ENCODE assay signal across 24 mouse cellular contexts in the genomic region with DNA sequence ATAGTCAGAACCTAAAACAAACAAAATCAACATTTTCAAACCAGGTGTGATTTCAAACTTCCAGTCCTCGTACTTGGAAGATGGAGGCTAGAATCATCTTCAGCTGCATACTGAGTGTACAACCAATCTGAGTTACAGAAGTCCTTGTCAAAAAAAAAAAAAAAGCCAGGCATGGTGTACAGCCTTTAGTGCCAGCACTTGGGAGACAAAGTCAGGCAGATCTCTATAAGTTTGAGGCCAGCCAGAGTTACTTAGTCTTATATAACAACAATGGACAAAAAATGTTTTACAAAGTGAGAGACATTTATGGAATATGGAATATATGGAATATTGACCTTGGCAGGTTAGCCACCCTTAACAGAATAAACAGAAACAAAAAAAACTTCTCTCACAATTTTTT.
"Had no signal": no experiment of that assay in that cellular context is flagged by ENCODE, and none has a peak within 500 bp of the region (broad histone marks: within the 10 kb centered on the region; RNA-seq: fewer than 3 reads in every experiment).

No protein-coding gene starts in this region.

- H3K27ac ChIP-seq: embryonic facial prominence, embryonic 10.5 days; embryonic facial prominence, embryonic 12.5 days; embryonic facial prominence, embryonic 13.5 days; embryonic facial prominence, embryonic 15.5 days; forebrain, embryonic 10.5 days; forebrain, embryonic 12.5 days; forebrain, embryonic 13.5 days; forebrain, embryonic 15.5 days; gastrocnemius, adult 2 months; heart, adult 2 months; heart, embryonic 10.5 days had no signal

- H3K4me1 ChIP-seq: embryonic facial prominence, embryonic 12.5 days; embryonic facial prominence, embryonic 13.5 days had no signal

- H3K9me3 ChIP-seq: embryonic facial prominence, embryonic 10.5 days; embryonic facial prominence, embryonic 12.5 days; embryonic facial prominence, embryonic 13.5 days; embryonic facial prominence, embryonic 15.5 days; forebrain, embryonic 10.5 days; forebrain, embryonic 12.5 days; forebrain, embryonic 13.5 days; forebrain, embryonic 15.5 days; heart, embryonic 10.5 days had no signal

- DNase-seq: cerebellum, adult 9-11 months; cerebellum, postnatal 10 days; cerebellum, postnatal 14 days; cerebellum, postnatal 25 days; cerebellum, postnatal 36 days; embryo, embryonic 11 days; forebrain, postnatal 0 days; gastrocnemius, adult 2 months; gastrocnemius, postnatal 10 days; gastrocnemius, postnatal 14 days; gastrocnemius, postnatal 25 days; gastrocnemius, postnatal 36 days; heart, adult 18-20 months; heart, adult 2 months had no signal

- H3K36me3 ChIP-seq: embryonic facial prominence, embryonic 10.5 days; embryonic facial prominence, embryonic 12.5 days; embryonic facial prominence, embryonic 13.5 days; embryonic facial prominence, embryonic 15.5 days; forebrain, embryonic 10.5 days; forebrain, embryonic 12.5 days; forebrain, embryonic 15.5 days; heart, embryonic 10.5 days had no signal

- H3K4me2 ChIP-seq: embryonic facial prominence, embryonic 12.5 days; embryonic facial prominence, embryonic 13.5 days; embryonic facial prominence, embryonic 15.5 days; forebrain, embryonic 12.5 days; forebrain, embryonic 13.5 days; forebrain, embryonic 15.5 days had no signal

- H3K4me3 ChIP-seq: embryonic facial prominence, embryonic 12.5 days; embryonic facial prominence, embryonic 15.5 days; erythroblast, embryonic 14.5 days; forebrain, embryonic 12.5 days; forebrain, embryonic 13.5 days; forebrain, embryonic 15.5 days; gastrocnemius, adult 2 months; heart, adult 2 months; heart, embryonic 10.5 days had no signal

- H3K27me3 ChIP-seq: embryonic facial prominence, embryonic 12.5 days; embryonic facial prominence, embryonic 13.5 days; embryonic facial prominence, embryonic 15.5 days; forebrain, embryonic 15.5 days had no signal

- H3K9ac ChIP-seq: embryonic facial prominence, embryonic 12.5 days; embryonic facial prominence, embryonic 13.5 days; embryonic facial prominence, embryonic 15.5 days; forebrain, embryonic 12.5 days; forebrain, embryonic 13.5 days; forebrain, embryonic 15.5 days; forebrain, postnatal 0 days had no signal
